Mouse (Mus musculus) hindbrain, embryonic 10.5 days (tissue): ENCODE results near the gene Gm28047. TPM values are rescaled to one million over a fixed set of nuclear protein-coding genes. Genes with fewer than 3 reads are reported as not detected.
"Not testable (repeated sequence)": the region's sequence is repeated elsewhere in the genome, so short reads cannot be mapped to it uniquely, and the experiment has no call there.

Experiments used
- DNase-seq: peaks from one replicate; pipeline ENCODE4 v3.0.0-alpha.2; 2017; ENCODE audit warnings: low spot score
- H3K27ac ChIP-seq: fragments of 300-500 bp; sonication (generic); 2 replicates; pipeline ENCODE4 v1.5.1; 2016; ENCODE audit warnings: mild to moderate bottlenecking, moderate library complexity
- H3K27me3 ChIP-seq: fragments of 300-500 bp; sonication (generic); 2 replicates; pipeline ENCODE4 v1.6.1; 2016; ENCODE audit warnings: mild to moderate bottlenecking; ENCODE audit not compliant: poor library complexity, insufficient read depth, severe bottlenecking
- H3K36me3 ChIP-seq: fragments of 300-500 bp; sonication (generic); 2 replicates; pipeline ENCODE4 v1.6.1; 2016; ENCODE audit warnings: mild to moderate bottlenecking, moderate library complexity
- H3K4me1 ChIP-seq: fragments of 300-500 bp; sonication (generic); replicated peaks from 2 replicates; pipeline ENCODE4 v1.6.1; 2016; ENCODE audit warnings: mild to moderate bottlenecking
- H3K4me3 ChIP-seq: fragments of 300-500 bp; sonication (generic); 2 replicates; pipeline ENCODE4 v1.5.1; 2016; ENCODE audit warnings: mild to moderate bottlenecking, moderate library complexity
- H3K9me3 ChIP-seq: fragments of 300-500 bp; sonication (generic); 2 replicates; pipeline ENCODE4 v1.6.1; 2016; ENCODE audit warnings: mild to moderate bottlenecking, moderate library complexity
- WGBS: fragments of 180-500 bp; shearing (Covaris S2); methylation state at CpG from one replicate; pipeline ENCODE4 v1.1.7; 2016; 5-methylcytosine and 5-hydroxymethylcytosine counted together
- polyA plus RNA-seq: library from polyadenylated mRNA; unstranded; fragments of >200 nt; fragmentation: Nextera tagmentation; extraction: Ambion mirVana; gene quantifications from 2 replicates; pipeline ENCODE4 v1.2.1, GENCODE M21; 2016

Gm28047 gene
- polyA plus RNA-seq, 1 experiment from 2014 or later: not detected

GRCm38 (mm10) chr15:102612966-102613365, 11.9 kb downstream of the Gm28047 start:
- DNase-seq: no peak
- no peak overlapping the region for H3K27ac ChIP-seq
- H3K36me3 ChIP-seq: no peaks in the 10 kb centered on the region
- no peaks in the 10 kb centered on the region for H3K9me3 ChIP-seq
- no peaks in the 10 kb centered on the region for H3K27me3 ChIP-seq
- H3K4me3 ChIP-seq: no peak overlapping the region
- no peaks in the 10 kb centered on the region for H3K4me1 ChIP-seq

DNA sequence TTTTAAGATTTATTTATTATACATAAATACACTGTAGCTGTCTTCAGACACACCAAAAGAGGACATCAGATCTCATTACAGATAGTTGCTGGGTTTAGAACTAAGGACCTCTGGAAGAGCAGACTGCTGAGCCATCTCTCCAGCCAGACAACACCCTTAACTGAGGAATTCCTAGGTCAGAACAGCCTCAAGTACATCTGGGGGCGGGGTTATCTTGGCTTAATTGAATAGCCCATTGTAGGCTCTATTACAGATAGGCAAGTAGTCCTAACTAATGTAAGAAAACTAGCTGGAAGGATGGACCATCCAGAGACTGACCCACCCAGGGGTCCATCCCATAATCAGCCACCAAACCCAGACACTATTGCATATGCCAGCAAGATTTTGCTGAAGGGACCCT, 16.3 kb downstream of the Gm28047 start:
- H3K36me3 ChIP-seq, H3K9me3 ChIP-seq, H3K4me1 ChIP-seq, H3K27ac ChIP-seq, H3K4me3 ChIP-seq, DNase-seq, H3K27me3 ChIP-seq: not testable (repeated sequence)
- 82% methylated on average over 1 of the region's 1 CpGs for WGBS

DNA sequence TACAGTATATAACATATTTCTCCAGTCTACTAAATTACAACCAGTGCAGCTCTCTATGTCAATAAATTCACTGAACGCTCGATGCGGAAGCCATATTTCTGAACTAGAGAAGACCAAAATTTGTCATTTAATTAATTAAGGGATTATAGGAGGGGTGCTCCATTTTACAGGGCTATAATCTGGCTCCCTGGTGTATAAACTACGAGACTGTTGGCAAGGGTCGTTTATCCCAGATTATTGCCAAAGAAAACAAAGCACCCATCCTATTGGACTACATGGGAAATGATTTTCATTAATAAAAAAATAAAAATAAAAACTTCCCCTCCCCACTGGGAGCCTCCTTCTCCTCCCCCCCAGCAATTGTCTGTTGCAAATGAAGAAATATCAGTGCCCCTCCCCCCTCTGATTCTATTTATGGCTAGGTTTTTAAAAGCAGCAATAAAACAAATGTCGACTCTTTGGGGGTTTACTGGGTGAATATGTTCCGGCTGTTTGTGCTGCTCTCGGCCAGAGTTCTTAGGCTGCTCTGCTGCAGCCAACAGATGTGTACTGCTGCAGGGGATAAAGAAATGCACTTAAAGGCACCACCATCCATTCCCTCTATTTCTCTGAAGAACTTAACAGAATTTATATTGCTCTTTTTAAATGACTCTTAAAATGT, 30.7 kb downstream of the Gm28047 start:
- H3K27ac ChIP-seq: no peak overlapping the region
- no peaks in the 10 kb centered on the region for H3K4me1 ChIP-seq
- peaks cover 3% of the 10 kb centered on the region for H3K36me3 ChIP-seq
- no peaks in the 10 kb centered on the region for H3K27me3 ChIP-seq
- H3K4me3 ChIP-seq: no peak overlapping the region
- H3K9me3 ChIP-seq: no peaks in the 10 kb centered on the region
- WGBS: 86% methylated on average over 8 of the region's 8 CpGs
- DNase-seq: no peak

- Histone ChIP-seq H3K4me3 (no peak overlapping the region), H3K36me3 (peaks cover 3% of the 10 kb centered on the region), H3K27ac (no peak overlapping the region), H3K9me3 (no peaks in the 10 kb centered on the region), H3K4me1 (no peaks in the 10 kb centered on the region), H3K27me3 (no peaks in the 10 kb centered on the region)
- WGBS: 74% methylated on average over 1 of the region's 1 CpGs
- DNase-seq: no peak
Observed at GRCm38 (mm10) chr15:102592674-102593073, 32.2 kb downstream of the Gm28047 start.

- 91% methylated on average over 1 of the region's 1 CpGs for WGBS
- peaks cover 3% of the 10 kb centered on the region for H3K36me3 ChIP-seq
- no peak for DNase-seq
Observed at GRCm38 (mm10) chr15:102590567-102590966, 34.3 kb downstream of the Gm28047 start.

GRCm38 (mm10) chr15:102589826-102590225, 35.0 kb downstream of the Gm28047 start:
- Histone ChIP-seq H3K4me1 (no peaks in the 10 kb centered on the region), H3K27ac (no peak overlapping the region), H3K36me3 (peaks cover 3% of the 10 kb centered on the region), H3K27me3 (no peaks in the 10 kb centered on the region), H3K4me3 (no peak overlapping the region), H3K9me3 (no peaks in the 10 kb centered on the region)
- WGBS: 95% methylated on average over 8 of the region's 8 CpGs
- DNase-seq: no peak

More at GRCm38 (mm10) chr15:102590567-102590966, 34.3 kb downstream of the Gm28047 start:
- H3K27ac ChIP-seq: no peak overlapping the region
- no peak overlapping the region for H3K4me3 ChIP-seq
- H3K27me3 ChIP-seq: no peaks in the 10 kb centered on the region
- no peaks in the 10 kb centered on the region for H3K4me1 ChIP-seq
- H3K9me3 ChIP-seq: no peaks in the 10 kb centered on the region

DNA sequence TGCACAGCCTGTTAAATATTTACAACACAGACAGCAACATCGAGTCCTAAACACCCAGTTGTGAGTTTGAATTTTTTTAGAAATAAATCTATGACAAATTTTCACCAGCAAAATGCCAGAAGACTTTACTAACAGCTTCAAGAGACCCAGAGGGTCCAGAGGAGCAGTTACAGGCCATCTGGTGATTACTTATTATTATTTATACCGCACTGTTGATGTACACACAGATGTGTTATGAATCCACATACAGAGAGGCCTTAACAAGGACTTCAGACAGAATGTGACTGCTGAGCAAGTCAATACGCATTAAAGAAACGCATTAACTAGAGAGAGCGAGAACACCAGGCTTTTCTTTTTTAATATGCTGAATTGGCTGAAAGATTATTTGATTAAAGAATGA, 39.4 kb downstream of the Gm28047 start:
- 91% methylated on average over 5 of the region's 5 CpGs for WGBS
- Histone ChIP-seq H3K4me3 (no peak overlapping the region), H3K27me3 (no peaks in the 10 kb centered on the region), H3K9me3 (no peaks in the 10 kb centered on the region), H3K36me3 (peaks cover 3% of the 10 kb centered on the region), H3K27ac (no peak overlapping the region), H3K4me1 (0 out of 2 replicates have a peak, but pooled peaks cover 9% of the 10 kb centered on the region)
- no peak for DNase-seq

DNA sequence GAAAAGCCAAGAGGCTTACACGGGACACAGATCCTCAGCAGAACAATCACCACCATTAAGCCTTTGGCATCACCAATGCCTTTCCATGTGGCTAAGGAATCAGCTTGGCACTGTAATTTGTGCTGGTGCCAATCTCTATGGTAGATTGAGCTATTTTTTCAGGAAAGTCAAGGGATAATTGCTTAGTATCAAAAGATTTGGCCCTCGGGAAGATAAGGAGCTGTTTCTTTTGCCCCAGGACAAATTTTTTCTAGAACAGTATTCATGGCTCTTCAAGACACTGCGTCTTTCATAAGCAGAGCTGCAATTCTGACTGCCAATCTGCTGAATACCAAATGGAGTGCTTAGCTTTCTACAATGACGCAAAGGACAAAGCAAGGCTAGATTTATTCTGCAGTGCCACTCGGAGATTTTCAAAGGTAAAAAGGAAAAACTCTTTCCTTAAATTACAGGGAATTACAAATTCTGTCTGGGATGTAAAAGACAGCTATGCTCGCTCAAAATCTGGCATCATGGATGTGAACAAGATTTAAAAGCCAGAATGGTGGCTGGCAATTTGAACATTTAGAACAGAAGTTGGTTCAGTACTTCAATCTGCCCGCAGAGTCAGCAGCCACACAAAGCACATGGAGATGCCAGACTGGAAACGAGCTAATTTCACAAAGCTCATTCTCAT, 41.0 kb downstream of the Gm28047 start:
- H3K9me3 ChIP-seq: no peaks in the 10 kb centered on the region
- H3K27ac ChIP-seq: no peak overlapping the region
- no peak for DNase-seq
- WGBS: 66% methylated on average over 8 of the region's 8 CpGs
- no peaks in the 10 kb centered on the region for H3K27me3 ChIP-seq
- no peaks in the 10 kb centered on the region for H3K36me3 ChIP-seq
- no peak overlapping the region for H3K4me3 ChIP-seq
- 0 out of 2 replicates have a peak, but pooled peaks cover 9% of the 10 kb centered on the region for H3K4me1 ChIP-seq

- Histone ChIP-seq H3K4me1 (peaks cover 13% of the 10 kb centered on the region; the same call in 1 of the 2 replicates), H3K27me3 (no peaks in the 10 kb centered on the region), H3K27ac (no peak overlapping the region), H3K4me3 (no peak overlapping the region), H3K36me3 (no peaks in the 10 kb centered on the region), H3K9me3 (no peaks in the 10 kb centered on the region)
- no peak for DNase-seq
- WGBS: 91% methylated on average over 1 of the region's 1 CpGs
Observed at GRCm38 (mm10) chr15:102581205-102581604, 43.7 kb downstream of the Gm28047 start.

GRCm38 (mm10) chr15:102578351-102578750, 46.5 kb downstream of the Gm28047 start:
- 88% methylated on average over 2 of the region's 2 CpGs for WGBS

DNA sequence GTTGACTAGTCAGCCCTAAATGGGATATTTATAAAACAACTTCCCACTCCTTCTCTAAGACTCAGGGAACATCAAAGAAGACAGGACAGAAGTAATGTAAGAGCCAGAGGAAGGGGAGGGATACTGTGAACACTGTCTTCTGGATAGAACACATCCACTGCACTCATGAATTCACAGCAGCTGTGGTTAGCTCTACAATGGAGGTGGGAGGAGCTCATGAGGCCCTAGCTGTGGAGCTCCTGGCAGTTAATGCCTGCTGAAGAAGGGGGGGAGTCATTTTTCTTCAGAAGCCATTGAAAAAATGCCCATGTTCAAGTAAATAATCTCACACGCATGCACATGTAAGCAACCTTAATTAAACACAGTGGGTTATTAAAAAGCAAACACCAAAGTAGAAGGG, 47.9 kb downstream of the Gm28047 start:
- no peak overlapping the region for H3K4me3 ChIP-seq
- 92% methylated on average over 1 of the region's 1 CpGs for WGBS
- peaks cover 4% of the 10 kb centered on the region; the same call in 1 of the 2 replicates for H3K4me1 ChIP-seq
- no peak for DNase-seq
- no peaks in the 10 kb centered on the region for H3K36me3 ChIP-seq
- no peaks in the 10 kb centered on the region for H3K27me3 ChIP-seq
- H3K9me3 ChIP-seq: no peaks in the 10 kb centered on the region
- H3K27ac ChIP-seq: no peak overlapping the region

More at GRCm38 (mm10) chr15:102578351-102578750, 46.5 kb downstream of the Gm28047 start:
- Histone ChIP-seq H3K36me3 (no peaks in the 10 kb centered on the region), H3K9me3 (no peaks in the 10 kb centered on the region), H3K4me1 (peaks cover 4% of the 10 kb centered on the region; the same call in 1 of the 2 replicates), H3K4me3 (no peak overlapping the region), H3K27me3 (no peaks in the 10 kb centered on the region), H3K27ac (no peak overlapping the region)
- DNase-seq: no peak

GRCm38 (mm10) chr15:102572081-102572480, 52.8 kb downstream of the Gm28047 start:
- Histone ChIP-seq H3K4me3 (no peak overlapping the region), H3K27ac (no peak overlapping the region), H3K27me3 (no peaks in the 10 kb centered on the region), H3K36me3 (no peaks in the 10 kb centered on the region), H3K9me3 (no peaks in the 10 kb centered on the region), H3K4me1 (peaks cover 3% of the 10 kb centered on the region; the same call in 1 of the 2 replicates)
- DNase-seq: no peak
- 80% methylated on average over 3 of the region's 3 CpGs for WGBS

DNA sequence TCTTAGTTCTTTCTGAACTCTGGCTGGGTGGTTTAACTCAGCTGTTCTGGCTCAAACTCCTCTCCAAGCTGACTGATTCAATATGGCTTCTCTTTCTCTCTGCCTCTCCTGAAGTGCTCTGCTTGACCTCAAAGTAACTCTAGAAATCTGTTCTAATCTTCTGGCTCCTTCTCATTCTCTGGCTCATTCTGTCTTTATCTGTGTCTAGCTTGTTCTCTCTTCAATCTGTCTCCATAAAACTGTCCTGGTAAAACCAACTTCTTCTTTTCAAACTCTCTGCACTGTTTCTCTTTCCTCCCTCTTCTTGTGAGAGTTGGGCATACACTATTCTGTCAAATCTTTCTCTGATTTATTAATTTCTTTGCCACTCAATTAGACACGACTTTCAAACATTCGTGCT, 57.0 kb downstream of the Gm28047 start:
- DNase-seq: no peak
- H3K27me3 ChIP-seq: no peaks in the 10 kb centered on the region
- H3K4me1 ChIP-seq: no peaks in the 10 kb centered on the region
- WGBS: 86% methylated on average over 2 of the region's 2 CpGs
- no peak overlapping the region for H3K27ac ChIP-seq
- no peak overlapping the region for H3K4me3 ChIP-seq
- H3K9me3 ChIP-seq: no peaks in the 10 kb centered on the region
- H3K36me3 ChIP-seq: 0 out of 2 replicates have a peak, but pooled peaks cover 5% of the 10 kb centered on the region
